Mouse (Mus musculus) midbrain, embryonic 16.5 days (tissue): Measurements from ENCODE around the gene Gfod2. TPM values are rescaled to one million over a fixed set of nuclear protein-coding genes. Genes with fewer than 3 reads are reported as not detected.

Source experiments
- ATAC-seq: fragments of 200-750 bp; cut with Nextera tagmentation; 2 replicates; pipeline ENCODE4 v1.8.0; 2017; ENCODE audit warnings: moderate TSS enrichment
- H3K27ac ChIP-seq: fragments of 300-500 bp; sonication (generic); 2 replicates; pipeline ENCODE4 v1.5.1; 2014; ENCODE audit warnings: mild to moderate bottlenecking, low read length, mixed read lengths
- H3K27me3 ChIP-seq: fragments of 300-500 bp; sonication (generic); 2 replicates; pipeline ENCODE4 v1.6.1; 2014; ENCODE audit warnings: low read depth, low read length, mixed read lengths; ENCODE audit not compliant: control insufficient read depth, insufficient read depth
- H3K36me3 ChIP-seq: fragments of 300-500 bp; sonication (generic); 2 replicates; pipeline ENCODE4 v1.6.1; 2014; ENCODE audit warnings: mild to moderate bottlenecking, low read length, moderate library complexity, mixed read lengths; ENCODE audit not compliant: control insufficient read depth, insufficient read depth
- H3K4me1 ChIP-seq: fragments of 300-500 bp; sonication (generic); 2 replicates; pipeline ENCODE4 v1.6.1; 2014; ENCODE audit warnings: mild to moderate bottlenecking, low read length, mixed read lengths; ENCODE audit not compliant: control insufficient read depth, insufficient read depth
- H3K4me2 ChIP-seq: fragments of 300-500 bp; sonication (generic); 2 replicates; pipeline ENCODE4 v1.6.1; 2014; ENCODE audit warnings: mild to moderate bottlenecking, low read length, mixed read lengths
- H3K4me3 ChIP-seq: fragments of 300-500 bp; sonication (generic); 2 replicates; pipeline ENCODE4 v1.5.1; 2014; ENCODE audit warnings: low read depth, mild to moderate bottlenecking, low read length, moderate library complexity, mixed read lengths
- H3K9ac ChIP-seq: fragments of 300-500 bp; sonication (generic); 2 replicates; pipeline ENCODE4 v1.6.1; 2014; ENCODE audit warnings: low read depth, low read length, mixed read lengths
- H3K9me3 ChIP-seq: fragments of 300-500 bp; sonication (generic); replicated peaks from 2 replicates; pipeline ENCODE4 v1.6.1; 2014; ENCODE audit warnings: mild to moderate bottlenecking, low read length, mixed read lengths; ENCODE audit not compliant: control insufficient read depth, poor library complexity, severe bottlenecking
- WGBS: fragments of 180-500 bp; shearing (Covaris S2); extraction: QIAGEN DNeasy Blood & Tissue Kit; methylation state at CpG from one replicate; pipeline ENCODE4 v1.1.7; 2014; 5-methylcytosine and 5-hydroxymethylcytosine counted together
- polyA plus RNA-seq: library from polyadenylated mRNA; unstranded; fragments of >200 nt; fragmentation: Nextera tagmentation; extraction: Ambion mirVana; gene quantifications from 2 replicates; pipeline ENCODE4 v1.2.1, GENCODE M21; 2015

Gfod2 gene
- polyA plus RNA-seq, 1 experiment from 2014 or later, result 95.6 TPM

DNA sequence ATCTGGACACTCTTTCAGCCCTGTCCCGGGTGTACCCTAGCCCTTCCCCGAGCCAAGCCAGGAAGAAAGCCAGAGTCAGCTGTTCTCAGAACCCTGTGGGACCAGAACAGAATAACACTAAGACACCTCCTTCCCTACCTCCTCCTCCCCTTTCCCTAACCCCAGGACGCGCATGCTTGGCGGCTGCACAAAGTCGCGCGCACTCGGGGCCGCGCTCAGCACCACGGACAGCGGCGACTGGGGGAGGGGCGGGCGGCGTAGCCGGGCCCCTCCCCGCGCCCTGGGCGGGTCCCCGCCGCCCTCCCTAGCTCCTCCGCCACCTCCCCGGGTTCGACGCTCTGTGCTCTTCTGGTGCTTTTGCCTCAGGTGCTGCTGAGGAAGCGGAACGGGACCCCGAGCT is 64.8 kb downstream of the Gfod2 start:
- peaks cover 15% of the 10 kb centered on the region for H3K4me1 ChIP-seq
- WGBS, result 2% methylated on average over 30 of the region's 30 CpGs
- H3K9me3 ChIP-seq, result no peaks in the 10 kb centered on the region
- peak overlapping the region; percentile 69 for H3K4me2 ChIP-seq
- H3K9ac ChIP-seq, result peak overlapping the region; percentile 80
- ATAC-seq, result peak; percentile 73
- peaks cover 22% of the 10 kb centered on the region for H3K36me3 ChIP-seq
- peak overlapping the region; percentile 89 for H3K27ac ChIP-seq
- no peaks in the 10 kb centered on the region for H3K27me3 ChIP-seq
- peak overlapping the region; percentile 59 for H3K4me3 ChIP-seq

DNA sequence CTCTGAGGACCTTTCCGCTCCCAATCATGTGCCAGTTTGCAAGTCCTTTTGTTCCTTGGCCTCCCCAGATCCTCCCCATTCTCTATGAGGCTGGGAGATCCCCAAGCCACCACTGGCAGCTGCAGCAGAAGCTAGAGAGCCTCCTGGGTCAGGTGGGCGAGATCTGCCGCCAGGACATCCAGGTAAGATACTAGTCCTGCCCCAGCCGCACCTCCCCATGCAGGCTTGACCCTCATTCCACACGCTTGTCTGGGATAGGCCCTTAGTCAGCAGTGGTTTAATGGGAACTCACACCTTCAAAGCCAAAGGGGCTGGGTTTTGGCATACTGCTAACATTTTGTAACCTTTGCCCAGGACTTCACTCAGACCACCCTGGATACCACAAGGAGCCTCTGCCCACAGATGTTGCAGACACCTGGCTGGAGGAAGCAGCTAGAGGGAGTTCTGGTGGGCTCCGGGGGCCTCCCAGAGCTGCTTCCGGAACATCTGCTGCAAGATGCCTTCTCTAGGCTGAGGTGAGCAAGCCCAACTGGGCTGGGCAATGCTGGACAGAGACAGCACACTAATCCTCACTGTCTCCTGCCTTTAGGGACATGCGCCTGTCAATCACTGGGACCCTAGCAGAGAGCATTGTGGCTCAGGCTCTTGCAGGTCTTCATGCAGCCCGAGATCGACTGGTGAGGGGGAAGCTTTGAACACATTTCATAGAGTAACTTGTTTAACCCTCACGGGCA is 65.8 kb downstream of the Gfod2 start:
- Histone ChIP-seq H3K9me3 (no peaks in the 10 kb centered on the region), H3K9ac (no peak overlapping the region)
- WGBS, result 94% methylated on average over 11 of the region's 11 CpGs

DNA sequence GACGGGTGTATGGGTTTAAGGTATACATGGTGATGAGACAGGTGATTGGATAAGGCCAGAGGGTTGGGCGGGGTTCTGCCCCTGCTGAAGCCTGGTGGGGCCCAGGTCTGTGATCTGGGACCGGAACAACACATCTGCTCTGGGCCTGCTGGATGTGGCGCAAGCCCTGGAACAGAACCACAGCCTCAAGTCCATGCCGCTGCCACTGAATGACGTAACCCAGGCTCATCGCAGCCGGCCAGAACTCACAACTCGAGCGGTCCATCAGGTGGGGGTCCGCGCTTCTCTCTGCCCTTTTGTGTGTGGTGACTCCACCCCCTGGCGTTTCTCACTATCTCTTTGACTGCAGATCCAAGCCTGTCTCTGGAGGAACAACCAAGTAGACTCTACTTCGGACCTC is 67.5 kb downstream of the Gfod2 start:
- Histone ChIP-seq H3K4me1 (peaks cover 15% of the 10 kb centered on the region), H3K9ac (no peak overlapping the region), H3K4me2 (no peak overlapping the region), H3K9me3 (no peaks in the 10 kb centered on the region), H3K36me3 (0 out of 2 replicates have a peak, but pooled peaks cover 3% of the 10 kb centered on the region), H3K27me3 (no peaks in the 10 kb centered on the region), H3K4me3 (no peak overlapping the region), H3K27ac (no peak overlapping the region)
- 86% methylated on average over 14 of the region's 14 CpGs for WGBS
- no peak for ATAC-seq

More for the DNA sequence above, 65.8 kb downstream of the Gfod2 start:
- H3K27ac ChIP-seq, result no peak overlapping the region
- ATAC-seq, result no peak
- H3K4me3 ChIP-seq, result no peak overlapping the region
- H3K4me1 ChIP-seq, result peaks cover 15% of the 10 kb centered on the region
- H3K4me2 ChIP-seq, result no peak overlapping the region
- H3K36me3 ChIP-seq, result peaks cover 14% of the 10 kb centered on the region
- no peaks in the 10 kb centered on the region for H3K27me3 ChIP-seq

DNA sequence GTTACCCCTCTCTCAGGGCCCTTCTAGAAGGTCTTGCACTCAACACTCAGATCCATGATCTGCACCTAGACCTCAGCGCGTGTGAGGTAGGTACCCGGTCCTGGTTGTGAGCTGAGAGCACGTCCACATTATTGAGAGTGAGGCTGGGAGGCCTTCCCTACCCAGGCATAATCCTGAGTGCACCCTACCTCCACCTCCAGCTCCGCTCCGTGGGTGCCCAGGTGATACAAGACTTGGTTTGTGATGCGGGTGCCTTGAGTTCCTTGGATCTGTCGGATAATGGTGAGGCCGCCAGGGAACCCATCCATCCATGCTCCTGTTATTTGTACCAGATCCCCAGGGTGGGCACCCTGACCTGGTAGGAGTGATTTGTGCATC is 68.5 kb downstream of the Gfod2 start:
- Histone ChIP-seq H3K4me2 (no peak overlapping the region), H3K4me1 (peaks cover 9% of the 10 kb centered on the region), H3K4me3 (no peak overlapping the region), H3K27ac (no peak overlapping the region), H3K36me3 (no peaks in the 10 kb centered on the region), H3K27me3 (no peaks in the 10 kb centered on the region), H3K9me3 (no peaks in the 10 kb centered on the region), H3K9ac (no peak overlapping the region)
- ATAC-seq, result no peak
- WGBS, result 89% methylated on average over 9 of the region's 9 CpGs

DNA sequence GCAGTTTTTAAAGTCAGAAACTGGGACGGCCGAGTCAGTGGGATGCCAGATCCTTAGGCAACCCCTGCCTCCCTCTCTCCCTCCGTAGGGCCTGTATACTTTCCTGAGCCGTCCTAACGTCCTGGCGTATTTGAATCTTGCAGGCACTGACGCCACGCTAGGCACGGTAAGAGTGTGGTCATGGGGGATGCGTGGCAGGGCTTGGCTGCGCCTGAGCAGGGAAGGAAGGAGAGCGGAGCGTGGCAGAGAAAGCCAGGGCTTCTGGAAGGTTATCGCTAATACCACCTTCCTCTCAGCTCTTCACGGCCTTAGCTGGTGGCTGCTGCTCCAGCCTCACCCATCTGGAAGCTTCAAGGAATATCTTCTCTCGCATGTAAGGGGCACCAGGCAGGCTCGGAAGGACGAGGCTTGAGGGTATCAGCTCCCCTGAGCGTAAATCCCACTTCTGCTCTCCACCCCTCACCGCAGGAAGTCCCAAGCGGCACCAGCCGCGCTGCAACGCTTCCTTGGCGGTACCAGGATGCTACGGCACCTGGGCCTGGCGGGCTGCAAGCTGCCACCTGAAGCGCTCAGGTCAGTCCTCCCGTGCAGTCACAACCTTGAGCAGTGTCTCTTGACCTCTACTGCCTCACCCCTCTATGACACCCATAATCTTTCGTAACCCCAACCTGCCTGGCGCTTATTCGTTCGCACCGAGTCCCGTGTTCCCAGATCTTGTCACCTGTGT is 69.0 kb downstream of the Gfod2 start:
- ATAC-seq, result no peak
- WGBS, result 59% methylated on average over 35 of the region's 35 CpGs
- H3K9ac ChIP-seq, result no peak overlapping the region
- no peak overlapping the region for H3K4me3 ChIP-seq
- H3K27ac ChIP-seq, result no peak overlapping the region
- H3K9me3 ChIP-seq, result no peaks in the 10 kb centered on the region
- H3K36me3 ChIP-seq, result no peaks in the 10 kb centered on the region
- no peaks in the 10 kb centered on the region for H3K27me3 ChIP-seq
- 0 out of 2 replicates have a peak, but pooled peaks cover 5% of the 10 kb centered on the region for H3K4me1 ChIP-seq
- H3K4me2 ChIP-seq, result no peak overlapping the region

DNA sequence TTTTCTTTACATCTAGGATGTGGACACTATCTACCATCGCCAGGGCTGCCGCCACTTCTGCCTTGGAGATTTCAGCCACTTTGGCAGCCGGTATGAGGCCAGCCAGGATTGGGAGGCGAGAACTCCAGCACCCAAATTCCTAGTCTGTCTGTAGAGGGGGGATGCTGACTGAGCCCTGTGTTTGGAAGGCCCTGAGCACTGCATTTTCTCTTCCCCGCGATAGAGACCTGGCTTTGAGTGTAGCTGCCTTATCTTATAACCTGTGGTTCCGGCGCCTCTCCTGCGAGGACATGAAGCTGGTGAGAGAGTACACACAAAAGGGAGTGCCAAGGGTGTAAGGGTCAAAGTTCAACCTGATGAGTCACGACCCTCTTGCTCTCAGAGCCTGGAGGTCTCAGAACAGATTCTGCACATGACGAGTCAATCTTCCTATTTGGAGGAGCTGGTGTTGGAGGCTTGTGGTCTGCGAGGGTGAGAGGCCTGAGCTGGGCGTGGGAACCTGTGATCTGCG is 70.2 kb downstream of the Gfod2 start:
- no peak overlapping the region for H3K27ac ChIP-seq
- ATAC-seq, result no peak
- H3K4me1 ChIP-seq, result 0 out of 2 replicates have a peak, but pooled peaks cover 2% of the 10 kb centered on the region
- H3K9me3 ChIP-seq, result no peaks in the 10 kb centered on the region
- H3K27me3 ChIP-seq, result no peaks in the 10 kb centered on the region
- H3K4me2 ChIP-seq, result no peak overlapping the region
- 0 out of 2 replicates have a peak, but pooled peaks cover 3% of the 10 kb centered on the region for H3K36me3 ChIP-seq
- H3K9ac ChIP-seq, result no peak overlapping the region
- WGBS, result 72% methylated on average over 14 of the region's 14 CpGs
- no peak overlapping the region for H3K4me3 ChIP-seq

DNA sequence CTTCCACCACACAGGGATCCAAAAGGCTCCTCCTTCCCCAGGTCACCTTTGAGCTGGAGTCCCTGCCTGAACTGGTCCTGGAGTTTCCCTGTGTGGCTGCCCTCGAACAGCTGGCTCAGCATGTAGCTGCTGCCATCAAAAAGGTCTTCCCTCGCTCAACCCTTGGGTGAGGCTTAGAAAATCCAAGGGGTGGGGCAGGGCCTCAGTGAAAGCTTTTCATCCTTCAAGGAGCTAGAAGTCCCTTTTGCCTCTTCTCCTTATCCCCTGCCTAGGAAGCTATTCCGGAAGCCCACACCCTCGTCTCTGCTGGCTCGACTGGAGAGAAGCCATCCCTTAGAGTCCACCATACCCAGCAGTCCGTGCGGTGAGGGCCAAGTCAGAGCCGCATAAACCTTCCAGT is 71.0 kb downstream of the Gfod2 start:
- H3K9ac ChIP-seq, result no peak overlapping the region
- 0 out of 2 replicates have a peak, but pooled peaks cover 2% of the 10 kb centered on the region for H3K4me1 ChIP-seq
- no peak overlapping the region for H3K4me3 ChIP-seq
- H3K9me3 ChIP-seq, result no peaks in the 10 kb centered on the region
- no peaks in the 10 kb centered on the region for H3K27me3 ChIP-seq
- peaks cover 9% of the 10 kb centered on the region for H3K36me3 ChIP-seq
- WGBS, result 58% methylated on average over 8 of the region's 8 CpGs
- no peak overlapping the region for H3K4me2 ChIP-seq
- no peak overlapping the region for H3K27ac ChIP-seq
- ATAC-seq, result no peak

DNA sequence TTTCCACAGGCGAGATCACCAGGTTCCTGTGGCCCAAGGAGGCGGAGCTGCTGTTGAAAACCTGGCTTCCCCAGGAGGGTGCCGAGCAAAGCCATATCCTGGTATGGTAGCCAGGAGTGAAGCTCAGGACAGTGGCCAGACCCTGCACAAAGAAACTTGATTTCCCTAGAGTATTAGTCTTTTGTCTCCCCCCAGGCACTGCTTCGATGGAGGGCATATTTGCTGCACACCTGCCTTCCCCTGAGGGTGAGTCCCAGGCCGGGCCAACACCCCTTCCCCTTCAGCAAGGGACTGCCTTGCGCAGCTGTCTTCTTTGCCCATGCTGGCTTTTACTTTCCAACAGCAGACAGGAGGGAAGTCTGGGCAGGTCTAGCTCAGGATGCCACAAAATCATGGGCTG is 71.9 kb downstream of the Gfod2 start:
- H3K9ac ChIP-seq, result no peak overlapping the region
- no peaks in the 10 kb centered on the region for H3K9me3 ChIP-seq
- H3K27me3 ChIP-seq, result no peaks in the 10 kb centered on the region
- H3K4me3 ChIP-seq, result no peak overlapping the region
- H3K4me2 ChIP-seq, result no peak overlapping the region
- no peak for ATAC-seq
- H3K36me3 ChIP-seq, result peaks cover 17% of the 10 kb centered on the region
- 67% methylated on average over 6 of the region's 6 CpGs for WGBS
- 0 out of 2 replicates have a peak, but pooled peaks cover 2% of the 10 kb centered on the region for H3K4me1 ChIP-seq
- H3K27ac ChIP-seq, result no peak overlapping the region

GRCm38 (mm10) chr8:105685796-105686308 is 72.6 kb downstream of the Gfod2 start, which contains the start of gene Carmil2:
Carmil2 (plus strand) TSS chr8:105686274.
- no peak within 1 kb of the TSS for H3K9ac ChIP-seq
- H3K27me3 ChIP-seq, result no peaks in the 10 kb centered on the region
- no peaks in the 10 kb centered on the region for H3K9me3 ChIP-seq
- 0 out of 2 replicates have a peak within 1 kb of the TSS, but pooled peaks have one; percentile 4 for H3K4me2 ChIP-seq
- no peak within 1 kb of the TSS for H3K4me3 ChIP-seq
- H3K27ac ChIP-seq, result no peak within 1 kb of the TSS
- 15% methylated on average over 22 of the region's 26 CpGs for WGBS
- ATAC-seq, result no peak
- H3K4me1 ChIP-seq, result 0 out of 2 replicates have a peak, but pooled peaks cover 2% of the 10 kb centered on the region
- peaks cover 24% of the 10 kb centered on the region for H3K36me3 ChIP-seq
